Mouse (Mus musculus): ENCODE results near the gene Gcnt2.

The Gcnt2 gene

DNA sequence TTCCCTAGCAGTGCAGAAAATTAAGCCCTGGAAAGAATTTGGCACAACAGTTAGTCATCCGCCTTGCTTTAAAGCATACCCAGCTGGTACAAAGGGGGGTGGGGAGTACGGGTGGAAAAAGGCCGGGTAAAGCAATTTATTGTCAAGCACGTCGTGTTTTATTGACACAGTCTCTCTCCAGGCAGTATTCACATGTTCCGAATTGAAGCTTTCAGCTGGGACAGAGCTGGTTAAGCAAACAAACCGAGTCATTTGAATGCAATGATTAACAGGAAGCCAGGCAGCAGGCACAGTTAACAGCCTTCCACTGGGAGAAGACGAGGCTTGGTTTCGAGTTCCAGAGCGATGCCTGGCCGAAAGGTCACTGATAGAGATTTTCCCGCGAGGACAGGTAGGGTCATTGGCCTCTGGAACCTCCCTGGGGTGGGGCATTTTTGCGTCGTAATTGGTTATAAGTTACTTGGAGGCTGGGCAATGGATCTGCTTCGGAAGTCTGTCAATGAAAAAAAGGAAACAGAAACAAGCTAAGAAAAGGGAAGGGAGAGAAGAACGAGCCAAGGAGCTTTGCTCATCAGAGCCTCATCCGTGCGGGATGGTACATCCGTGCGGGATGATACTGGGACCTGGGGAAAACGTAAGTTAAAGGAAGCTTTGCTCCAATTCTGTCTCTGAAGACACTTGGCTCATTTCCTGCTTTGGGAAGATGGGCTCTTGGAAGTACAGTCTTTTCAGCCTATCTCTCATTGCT is at the start of gene Gcnt2:
Gene Gcnt2 (plus strand): TSS at position 103 of the 748 bp plus-strand sequence.
- no peak for DNase-seq (ENCODE audit: low read depth, low spot score)

GRCm38 (mm10) chr13:40820617-40821016 is 38.9 kb upstream of the Gcnt2 start:
- no peak for DNase-seq (ENCODE audit: low read depth, low spot score)

DNA sequence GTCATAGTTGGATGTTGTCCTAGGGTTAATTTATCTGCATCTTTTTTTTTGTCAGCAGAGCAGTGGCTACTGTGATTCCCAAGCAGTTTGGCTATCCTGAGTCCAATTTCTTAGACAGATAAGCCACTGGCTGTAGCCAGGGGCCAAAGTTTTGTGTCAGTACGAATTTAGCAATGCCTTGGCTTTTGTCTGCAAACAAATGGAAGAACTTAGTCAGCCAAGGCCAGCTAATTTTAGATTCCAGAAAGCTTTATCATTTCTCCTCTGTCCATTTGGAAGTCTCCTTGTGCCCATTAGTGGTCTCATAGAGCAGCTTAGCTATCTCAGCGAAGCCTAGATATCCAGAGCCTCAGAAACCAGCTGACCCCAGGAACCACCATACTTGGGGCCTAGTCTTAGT is 37.6 kb upstream of the Gcnt2 start:
- DNase-seq (ENCODE audit: low read depth, low spot score) = no peak

- DNase-seq (ENCODE audit: low read depth, low spot score) = no peak
These were observed 18.3 kb upstream of the Gcnt2 start for GRCm38 (mm10) chr13:40841146-40841787.

GRCm38 (mm10) chr13:40842141-40842540 is 17.4 kb upstream of the Gcnt2 start:
- no peak for DNase-seq (ENCODE audit: low read depth, low spot score)

DNA sequence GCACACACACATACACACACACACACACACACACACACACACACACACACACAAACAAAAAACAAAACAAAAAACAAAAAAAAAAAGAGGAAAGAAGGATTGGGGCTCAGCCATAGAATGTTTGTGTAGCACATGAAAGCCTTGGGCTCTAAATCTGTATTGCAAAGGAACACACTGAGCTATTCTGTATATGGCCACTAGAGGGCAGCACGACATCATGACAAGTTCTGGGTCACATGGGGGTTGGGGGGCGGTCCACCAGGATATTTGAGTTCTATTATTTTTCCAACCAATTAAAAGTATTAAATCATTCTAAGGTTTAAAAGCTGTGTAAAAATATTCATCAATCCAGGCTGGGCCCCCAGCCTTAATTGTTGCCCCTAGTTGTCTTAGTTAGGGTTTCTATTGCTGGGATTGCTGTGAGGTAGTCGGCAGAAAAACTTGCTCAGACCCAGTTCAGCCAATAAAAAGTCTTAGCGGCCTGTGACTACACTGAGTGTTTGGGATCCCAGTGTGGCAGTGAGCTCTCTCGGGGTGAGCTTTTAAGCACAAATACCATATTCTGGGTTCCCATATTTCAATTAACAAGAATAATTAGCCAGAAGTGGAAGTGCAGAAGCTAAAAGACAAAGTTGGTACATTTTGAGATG is 16.0 kb upstream of the Gcnt2 start:
- DNase-seq (ENCODE audit: low read depth, low spot score) = peak; percentile 83

DNA sequence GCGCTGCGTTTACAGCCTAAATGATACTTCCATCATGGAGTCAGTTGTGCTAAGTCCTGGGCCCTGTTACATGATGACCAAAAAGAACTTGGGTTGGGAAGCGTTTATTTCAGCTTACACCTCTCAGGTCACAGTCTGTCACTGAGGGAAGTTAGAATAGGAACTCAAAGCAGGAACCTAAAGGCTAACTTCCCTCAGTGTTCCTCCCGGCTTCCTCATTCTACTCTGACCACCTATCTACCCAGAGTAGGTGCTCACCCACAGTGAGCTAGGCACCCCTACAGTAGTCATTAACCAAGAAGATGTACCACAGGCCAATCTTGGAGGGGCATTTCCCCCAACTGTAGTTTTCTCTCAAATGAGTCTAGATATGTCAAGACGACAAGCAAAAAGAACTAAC is 15.4 kb upstream of the Gcnt2 start:
- no peak for DNase-seq (ENCODE audit: low read depth, low spot score)

GRCm38 (mm10) chr13:40845951-40846350 is 13.6 kb upstream of the Gcnt2 start:
- no peak for DNase-seq (ENCODE audit: low read depth, low spot score)

GRCm38 (mm10) chr13:40846375-40846774 is 13.2 kb upstream of the Gcnt2 start:
- DNase-seq (ENCODE audit: low read depth, low spot score) = no peak

DNA sequence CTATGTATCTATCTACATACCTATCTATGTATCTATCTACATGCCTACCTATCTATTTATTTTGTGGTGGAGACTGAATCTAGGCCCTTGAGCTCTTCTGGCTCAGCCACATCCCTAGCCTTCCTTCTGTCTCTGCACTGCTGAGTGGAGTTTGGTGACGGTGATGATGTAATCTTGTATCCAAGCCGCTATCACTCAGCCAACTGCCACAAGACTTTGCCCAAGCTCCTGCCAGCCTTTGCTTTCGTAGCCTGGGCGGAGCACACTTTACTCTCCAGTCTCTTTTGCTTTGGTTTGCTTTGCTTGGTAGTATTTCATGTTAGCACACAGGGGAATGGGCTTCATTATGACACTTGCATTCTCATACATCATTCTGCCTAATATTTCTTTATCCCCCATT is 11.7 kb upstream of the Gcnt2 start:
- no peak for DNase-seq (ENCODE audit: low read depth, low spot score)

GRCm38 (mm10) chr13:40850686-40851085 is 8.9 kb upstream of the Gcnt2 start:
- no peak for DNase-seq (ENCODE audit: low read depth, low spot score)

DNA sequence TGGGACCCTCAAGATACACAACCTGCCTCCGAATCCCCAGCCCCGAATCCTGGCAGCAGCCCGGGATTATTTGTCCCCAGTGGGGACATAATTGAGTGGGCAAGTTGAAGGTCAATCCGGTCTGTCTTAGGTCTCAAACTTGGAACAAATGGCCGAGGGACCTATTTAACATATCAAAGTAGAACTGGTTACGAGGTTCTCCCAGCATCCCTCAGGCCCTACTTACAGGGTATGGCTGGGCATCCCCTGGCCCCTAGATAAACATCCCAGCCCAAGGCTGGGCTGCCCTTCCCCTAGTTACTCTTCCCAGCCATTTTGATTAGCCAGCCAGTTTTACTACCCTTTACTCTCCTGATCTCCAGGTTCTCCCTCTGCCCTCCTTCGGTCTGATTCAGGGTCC is 8.3 kb upstream of the Gcnt2 start:
- DNase-seq (ENCODE audit: low read depth, low spot score) = peak; percentile 45

DNA sequence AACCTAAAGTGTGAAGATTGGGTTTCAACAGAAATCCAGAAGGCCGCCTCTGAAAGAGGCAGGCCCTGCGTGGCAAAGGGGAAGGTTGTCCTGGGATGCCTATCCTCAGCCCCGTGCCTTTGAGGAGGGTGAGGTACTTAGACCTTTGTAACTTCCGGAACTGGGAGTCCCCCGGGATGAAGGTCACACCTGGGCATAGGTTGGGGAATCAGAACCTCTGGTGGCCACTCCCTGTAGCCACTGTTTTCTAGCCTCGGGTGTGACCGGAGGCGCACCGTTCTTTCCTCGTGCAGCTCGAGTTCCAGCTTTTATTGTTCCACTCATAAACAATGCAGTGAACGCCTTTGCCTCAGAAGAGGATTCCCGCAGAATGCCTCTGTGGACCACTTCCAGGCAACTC is 7.6 kb upstream of the Gcnt2 start:
- DNase-seq (ENCODE audit: low read depth, low spot score) = peak; percentile 84

DNA sequence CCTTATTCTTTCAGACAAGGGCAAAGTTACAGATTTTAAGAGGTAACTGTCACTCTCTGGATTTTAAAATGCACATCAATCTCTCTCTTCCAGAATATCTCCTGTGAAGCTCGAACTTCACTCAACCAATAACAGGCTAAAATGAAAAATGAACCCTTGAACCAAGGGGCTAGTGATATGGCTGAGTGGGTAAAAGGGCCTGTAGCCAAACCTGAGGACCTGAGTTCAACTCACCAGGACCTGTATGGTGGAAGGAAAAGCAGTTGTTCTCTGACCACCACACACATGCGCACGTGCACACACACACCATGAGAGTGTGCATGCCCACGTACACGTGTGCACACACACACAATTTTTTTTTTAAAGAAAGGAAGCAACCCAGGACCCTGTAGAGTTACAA is 6.8 kb upstream of the Gcnt2 start:
- no peak for DNase-seq (ENCODE audit: low read depth, low spot score)

- DNase-seq (ENCODE audit: low read depth, low spot score) = no peak
These were observed 5.7 kb upstream of the Gcnt2 start for GRCm38 (mm10) chr13:40853842-40854241.

DNA sequence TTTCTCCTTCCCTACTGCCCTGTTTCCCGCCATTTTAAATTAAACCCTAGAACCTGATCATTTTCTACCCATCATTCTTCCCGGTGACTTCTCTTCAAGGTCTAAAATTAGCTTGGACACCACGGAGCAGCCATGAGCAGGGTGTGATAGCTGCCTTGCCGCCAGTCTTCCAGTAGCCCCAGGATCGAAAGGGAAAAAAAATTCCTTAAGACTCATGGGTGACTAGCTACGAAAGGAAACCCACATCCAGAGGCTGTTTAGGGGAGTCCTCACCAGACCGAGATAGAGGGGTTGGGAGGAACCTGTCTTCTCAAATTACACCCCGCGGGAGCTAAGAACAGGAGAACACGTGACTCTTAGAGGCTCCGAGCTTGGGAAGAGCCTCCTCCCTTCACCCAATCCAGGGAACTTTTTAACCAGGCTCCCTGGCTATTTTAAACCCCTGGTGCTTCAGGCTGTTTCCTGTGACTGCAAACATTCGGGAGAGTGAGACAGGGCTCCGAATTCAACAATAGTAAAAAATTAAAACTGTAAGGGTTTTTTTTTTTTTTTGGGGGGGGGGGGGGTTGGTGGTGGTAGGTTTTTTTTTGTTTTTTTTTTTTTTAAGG is 5.0 kb upstream of the Gcnt2 start:
- peak; percentile 86 for DNase-seq (ENCODE audit: low read depth, low spot score)

DNA sequence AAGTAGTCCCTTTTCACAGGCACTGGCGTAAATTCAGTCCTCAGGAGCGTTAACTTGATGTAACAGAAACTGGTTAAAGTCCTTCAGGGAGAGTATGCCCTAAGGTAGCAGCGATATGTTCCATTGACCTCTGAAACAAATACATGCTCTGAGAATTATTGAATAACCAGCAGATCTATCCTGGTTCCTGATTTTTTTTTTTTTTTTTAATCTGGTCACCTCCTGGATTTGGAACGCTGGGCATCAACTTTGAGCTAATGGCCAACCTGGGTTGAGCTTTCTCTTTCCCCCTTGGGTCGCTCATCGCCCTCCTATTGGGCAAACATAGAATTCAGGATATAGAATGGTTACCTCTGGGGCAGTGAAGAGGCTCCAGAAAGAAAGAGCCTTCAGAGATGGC is 4.3 kb upstream of the Gcnt2 start:
- no peak for DNase-seq (ENCODE audit: low read depth, low spot score)

DNA sequence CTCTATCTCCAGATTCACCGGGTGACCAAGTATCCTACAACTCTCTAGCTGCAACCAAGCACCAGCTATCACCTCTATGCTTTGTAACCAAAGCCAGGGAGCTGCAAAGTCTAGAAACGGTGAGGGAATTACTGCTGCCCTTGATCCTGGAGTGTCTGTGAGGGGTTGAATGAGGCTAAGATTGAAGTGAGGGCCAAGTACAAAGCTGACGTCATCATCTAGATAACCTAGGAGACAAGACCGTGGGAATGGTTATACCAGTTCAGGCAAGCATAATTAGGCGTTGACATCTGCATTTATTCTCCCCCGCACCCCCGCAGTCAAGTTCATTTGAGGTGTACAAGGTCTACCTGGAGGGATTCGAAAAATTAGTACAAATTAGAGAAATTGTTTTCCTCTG is 2.8 kb upstream of the Gcnt2 start:
- no peak for DNase-seq (ENCODE audit: low read depth, low spot score)

DNA sequence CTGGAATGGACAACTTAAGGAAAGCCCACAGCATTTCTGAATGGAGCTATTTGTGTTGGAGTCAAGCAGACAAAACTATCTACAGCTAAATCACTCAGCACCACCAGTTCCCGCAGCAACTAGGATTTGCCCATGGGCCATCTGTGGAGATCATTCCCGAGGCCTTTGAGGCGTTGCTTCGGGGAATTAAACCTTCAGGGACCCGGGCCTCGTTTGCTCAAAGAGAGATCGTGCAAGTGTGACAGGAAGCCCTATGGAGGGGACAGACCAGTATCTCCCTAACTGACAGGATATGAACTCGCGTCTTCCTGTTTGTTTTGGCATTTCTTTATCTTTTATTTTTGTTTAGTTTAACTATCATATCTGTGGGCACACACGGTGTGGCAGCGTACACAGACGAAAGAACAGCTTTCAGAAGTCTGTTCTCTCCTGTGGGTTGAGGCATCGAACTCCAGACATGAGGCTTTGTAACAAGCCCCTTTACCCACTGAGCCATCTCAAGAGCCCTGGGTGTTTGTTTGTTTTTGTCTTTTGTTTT is 2.2 kb upstream of the Gcnt2 start:
- DNase-seq (ENCODE audit: low read depth, low spot score) = no peak

DNA sequence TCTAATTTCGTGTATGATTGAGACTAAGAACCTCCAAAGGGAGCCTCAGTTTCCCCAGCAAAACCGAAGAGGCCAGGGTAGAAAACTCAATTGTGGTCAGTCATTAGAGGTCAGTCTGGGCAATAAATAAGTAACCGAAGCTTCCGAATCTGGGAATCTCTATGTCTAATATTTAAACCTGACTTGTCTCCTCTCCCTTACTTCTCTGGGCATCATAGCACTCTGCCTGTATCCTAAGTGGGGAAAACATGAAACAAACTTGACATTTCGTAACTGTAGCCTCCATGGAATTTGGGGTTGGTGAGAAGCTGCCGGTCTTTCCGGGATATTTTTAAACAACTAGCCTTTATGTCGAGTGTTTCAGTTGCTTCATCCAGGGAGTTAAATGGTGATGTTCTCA is 329 bp upstream of the Gcnt2 start:
- no peak for DNase-seq (ENCODE audit: low read depth, low spot score)

- DNase-seq (ENCODE audit: low read depth, low spot score) = peak; percentile 61
These were observed 3.5 kb downstream of the Gcnt2 start for GRCm38 (mm10) chr13:40863006-40863405.
